Mouse (Mus musculus) stomach, embryonic 15.5 days (tissue): Measurements from ENCODE around the gene Slain1. TPM values are rescaled to one million over a fixed set of nuclear protein-coding genes. Genes with fewer than 3 reads are reported as not detected.
A peak's percentile ranks its signal among the peaks of the same experiment; 100 is the strongest.

Experiments
- ATAC-seq: fragments of 200-750 bp; cut with Nextera tagmentation; 2 replicates; pipeline ENCODE4 v1.8.0; 2017; ENCODE audit warnings: low read depth, moderate number of reproducible peaks, moderate TSS enrichment; ENCODE audit not compliant: insufficient read depth, low FRiP score
- H3K27ac ChIP-seq: fragments of 300-500 bp; sonication (generic); 2 replicates; pipeline ENCODE4 v1.5.1; 2015; ENCODE audit warnings: mild to moderate bottlenecking, inconsistent platforms
- H3K27me3 ChIP-seq: fragments of 300-500 bp; sonication (generic); replicated peaks from 2 replicates; pipeline ENCODE4 v1.6.1; 2015; ENCODE audit warnings: inconsistent platforms
- H3K36me3 ChIP-seq: fragments of 300-500 bp; sonication (generic); 2 replicates; pipeline ENCODE4 v1.6.1; 2015; ENCODE audit warnings: inconsistent platforms
- H3K4me1 ChIP-seq: fragments of 300-500 bp; sonication (generic); 2 replicates; pipeline ENCODE4 v1.6.1; 2015; ENCODE audit warnings: inconsistent platforms
- H3K4me2 ChIP-seq: fragments of 300-500 bp; sonication (generic); 2 replicates; pipeline ENCODE4 v1.6.1; 2015; ENCODE audit warnings: mild to moderate bottlenecking, inconsistent platforms
- H3K4me3 ChIP-seq: fragments of 300-500 bp; sonication (generic); replicated peaks from 2 replicates; pipeline ENCODE4 v1.5.1; 2015; ENCODE audit warnings: inconsistent platforms
- H3K9ac ChIP-seq: fragments of 300-500 bp; sonication (generic); 2 replicates; pipeline ENCODE4 v1.6.1; 2015; ENCODE audit warnings: inconsistent platforms
- H3K9me3 ChIP-seq: fragments of 300-500 bp; sonication (generic); 2 replicates; pipeline ENCODE4 v1.6.1; 2016; ENCODE audit warnings: inconsistent platforms
- WGBS: fragments of 180-500 bp; shearing (Covaris S2); methylation state at CpG from one replicate; pipeline ENCODE4 v1.1.7; 2015; 5-methylcytosine and 5-hydroxymethylcytosine counted together
- polyA plus RNA-seq: library from polyadenylated mRNA; unstranded; fragments of >200 nt; fragmentation: Nextera tagmentation; extraction: Ambion mirVana; gene quantifications from 2 replicates; pipeline ENCODE4 v1.2.1, GENCODE M21; 2015

Gene Slain1
- polyA plus RNA-seq, 1 experiment from 2014 or later: 3.0 TPM

- H3K9me3 ChIP-seq: no peaks in the 10 kb centered on the region
- H3K4me2 ChIP-seq: peak overlapping the region; percentile 32
- H3K27me3 ChIP-seq: no peaks in the 10 kb centered on the region
- H3K9ac ChIP-seq: no peak overlapping the region
- H3K27ac ChIP-seq: no peak overlapping the region
- 35% methylated on average over 18 of the region's 18 CpGs for WGBS
- no peak for ATAC-seq
- no peaks in the 10 kb centered on the region for H3K4me1 ChIP-seq
- no peak overlapping the region for H3K4me3 ChIP-seq
- no peaks in the 10 kb centered on the region for H3K36me3 ChIP-seq
Measured at GRCm38 (mm10) chr14:103679395-103680217, 29.6 kb downstream of the Slain1 start.

- H3K9me3 ChIP-seq: no peaks in the 10 kb centered on the region
Measured at GRCm38 (mm10) chr14:103680285-103680819, 30.3 kb downstream of the Slain1 start.

GRCm38 (mm10) chr14:103682633-103683390 lies 32.8 kb downstream of the Slain1 start:
- no peak for ATAC-seq
- H3K4me1 ChIP-seq: no peaks in the 10 kb centered on the region
- 74% methylated on average over 9 of the region's 9 CpGs for WGBS

More at GRCm38 (mm10) chr14:103680285-103680819, 30.3 kb downstream of the Slain1 start:
- H3K27ac ChIP-seq: no peak overlapping the region
- 38% methylated on average over 7 of the region's 7 CpGs for WGBS
- no peak overlapping the region for H3K4me3 ChIP-seq
- ATAC-seq: no peak
- H3K4me2 ChIP-seq: peak overlapping the region; percentile 32
- no peaks in the 10 kb centered on the region for H3K27me3 ChIP-seq
- H3K9ac ChIP-seq: no peak overlapping the region
- no peaks in the 10 kb centered on the region for H3K36me3 ChIP-seq
- no peaks in the 10 kb centered on the region for H3K4me1 ChIP-seq

GRCm38 (mm10) chr14:103686994-103687393 lies 37.0 kb downstream of the Slain1 start:
- peaks cover 5% of the 10 kb centered on the region; the same call in 1 of the 2 replicates for H3K36me3 ChIP-seq
- no peak overlapping the region for H3K4me2 ChIP-seq
- 82% methylated on average over 2 of the region's 2 CpGs for WGBS
- no peak overlapping the region for H3K9ac ChIP-seq
- no peaks in the 10 kb centered on the region for H3K27me3 ChIP-seq
- no peaks in the 10 kb centered on the region for H3K4me1 ChIP-seq
- H3K9me3 ChIP-seq: no peaks in the 10 kb centered on the region
- no peak overlapping the region for H3K27ac ChIP-seq
- no peak for ATAC-seq
- no peak overlapping the region for H3K4me3 ChIP-seq

More at GRCm38 (mm10) chr14:103682633-103683390, 32.8 kb downstream of the Slain1 start:
- Histone ChIP-seq H3K9me3 (no peaks in the 10 kb centered on the region), H3K4me2 (no peak overlapping the region), H3K27me3 (no peaks in the 10 kb centered on the region), H3K4me3 (no peak overlapping the region), H3K36me3 (peaks cover 5% of the 10 kb centered on the region; the same call in 1 of the 2 replicates), H3K9ac (no peak overlapping the region), H3K27ac (no peak overlapping the region)

GRCm38 (mm10) chr14:103694295-103694694 lies 44.3 kb downstream of the Slain1 start:
- Histone ChIP-seq H3K9ac (no peak overlapping the region), H3K4me2 (no peak overlapping the region), H3K36me3 (no peaks in the 10 kb centered on the region), H3K4me3 (no peak overlapping the region), H3K4me1 (no peaks in the 10 kb centered on the region), H3K27ac (no peak overlapping the region), H3K27me3 (no peaks in the 10 kb centered on the region), H3K9me3 (no peaks in the 10 kb centered on the region)
- 30% methylated on average over 1 of the region's 1 CpGs for WGBS
- no peak for ATAC-seq

- H3K4me1 ChIP-seq: no peaks in the 10 kb centered on the region
- ATAC-seq: no peak
- H3K27me3 ChIP-seq: no peaks in the 10 kb centered on the region
- H3K27ac ChIP-seq: no peak overlapping the region
- no peaks in the 10 kb centered on the region for H3K9me3 ChIP-seq
- H3K36me3 ChIP-seq: no peaks in the 10 kb centered on the region
- H3K9ac ChIP-seq: no peak overlapping the region
- H3K4me3 ChIP-seq: no peak overlapping the region
- H3K4me2 ChIP-seq: no peak overlapping the region
- 60% methylated on average over 3 of the region's 3 CpGs for WGBS
Measured at GRCm38 (mm10) chr14:103695620-103696019, 45.6 kb downstream of the Slain1 start.

GRCm38 (mm10) chr14:103697101-103697500 lies 47.1 kb downstream of the Slain1 start:
- H3K27me3 ChIP-seq: no peaks in the 10 kb centered on the region
- H3K36me3 ChIP-seq: no peaks in the 10 kb centered on the region
- no peak overlapping the region for H3K4me2 ChIP-seq
- H3K4me1 ChIP-seq: no peaks in the 10 kb centered on the region
- ATAC-seq: no peak
- WGBS: 83% methylated on average over 7 of the region's 7 CpGs
- no peak overlapping the region for H3K27ac ChIP-seq
- no peaks in the 10 kb centered on the region for H3K9me3 ChIP-seq
- H3K9ac ChIP-seq: no peak overlapping the region
- H3K4me3 ChIP-seq: no peak overlapping the region

- no peak overlapping the region for H3K27ac ChIP-seq
- H3K36me3 ChIP-seq: no peaks in the 10 kb centered on the region
- WGBS: 95% methylated on average over 6 of the region's 6 CpGs
- ATAC-seq: no peak
- H3K9ac ChIP-seq: no peak overlapping the region
- no peaks in the 10 kb centered on the region for H3K27me3 ChIP-seq
- no peak overlapping the region for H3K4me2 ChIP-seq
- no peaks in the 10 kb centered on the region for H3K9me3 ChIP-seq
- no peaks in the 10 kb centered on the region for H3K4me1 ChIP-seq
- no peak overlapping the region for H3K4me3 ChIP-seq
Measured at GRCm38 (mm10) chr14:103699308-103699707, 49.3 kb downstream of the Slain1 start.

GRCm38 (mm10) chr14:103702516-103702915 lies 52.5 kb downstream of the Slain1 start:
- ATAC-seq: no peak
- H3K4me2 ChIP-seq: no peak overlapping the region
- H3K4me3 ChIP-seq: no peak overlapping the region
- H3K27ac ChIP-seq: no peak overlapping the region
- WGBS: 93% methylated on average over 18 of the region's 18 CpGs
- no peak overlapping the region for H3K9ac ChIP-seq
- H3K36me3 ChIP-seq: no peaks in the 10 kb centered on the region
- no peaks in the 10 kb centered on the region for H3K27me3 ChIP-seq
- no peaks in the 10 kb centered on the region for H3K9me3 ChIP-seq
- H3K4me1 ChIP-seq: no peaks in the 10 kb centered on the region

GRCm38 (mm10) chr14:103704771-103705170 lies 54.7 kb downstream of the Slain1 start:
- Histone ChIP-seq H3K4me3 (no peak overlapping the region), H3K27ac (no peak overlapping the region), H3K27me3 (no peaks in the 10 kb centered on the region), H3K4me2 (no peak overlapping the region), H3K9me3 (no peaks in the 10 kb centered on the region), H3K9ac (no peak overlapping the region), H3K36me3 (no peaks in the 10 kb centered on the region), H3K4me1 (no peaks in the 10 kb centered on the region)
- 71% methylated on average over 13 of the region's 13 CpGs for WGBS
- no peak for ATAC-seq

GRCm38 (mm10) chr14:103706347-103706746 lies 56.3 kb downstream of the Slain1 start:
- no peak overlapping the region for H3K9ac ChIP-seq
- H3K27ac ChIP-seq: no peak overlapping the region
- H3K36me3 ChIP-seq: no peaks in the 10 kb centered on the region
- no peak overlapping the region for H3K4me3 ChIP-seq
- WGBS: 76% methylated on average over 6 of the region's 6 CpGs
- H3K27me3 ChIP-seq: no peaks in the 10 kb centered on the region
- no peak overlapping the region for H3K4me2 ChIP-seq
- no peaks in the 10 kb centered on the region for H3K4me1 ChIP-seq
- H3K9me3 ChIP-seq: no peaks in the 10 kb centered on the region
- no peak for ATAC-seq

GRCm38 (mm10) chr14:103708601-103709000 lies 58.6 kb downstream of the Slain1 start:
- no peak for ATAC-seq
- no peak overlapping the region for H3K27ac ChIP-seq
- no peak overlapping the region for H3K9ac ChIP-seq
- no peak overlapping the region for H3K4me2 ChIP-seq
- H3K9me3 ChIP-seq: no peaks in the 10 kb centered on the region
- WGBS: 79% methylated on average over 2 of the region's 2 CpGs
- no peaks in the 10 kb centered on the region for H3K36me3 ChIP-seq
- no peaks in the 10 kb centered on the region for H3K27me3 ChIP-seq
- H3K4me3 ChIP-seq: no peak overlapping the region
- no peaks in the 10 kb centered on the region for H3K4me1 ChIP-seq
